In genomic region chr17:79355271-79355991, GRCm38 (mm10) we compare ENCODE assay signal across 8 mouse cellular contexts. TPM values are rescaled to one million over a fixed set of nuclear protein-coding genes. Genes with fewer than 3 reads are reported as not detected.
DNase-seq lines count a peak whose midpoint lies in the region; ATAC-seq lines count a peak whose summit lies in the region.

No protein-coding gene starts in this region.

- peak overlapping the region; percentile 68 for H3K4me3 ChIP-seq in intestine, embryonic 14.5 days (ENCODE audit: low read depth, low read length)

- peak overlapping the region; percentile 100 for H3K4me2 ChIP-seq in intestine, embryonic 14.5 days (ENCODE audit: low read length)

- H3K9ac ChIP-seq in intestine, embryonic 14.5 days (ENCODE audit: low read length): peak overlapping the region; percentile 69

- peak; percentile 61 for ATAC-seq in intestine, embryonic 14.5 days (replicated peaks; ENCODE audit: low FRiP score, low TSS enrichment, low read depth)

- WGBS in intestine, embryonic 14.5 days: under 1% methylated on average over 56 of the region's 59 CpGs

- peak; percentile 55 to 59 for DNase-seq in adrenal gland, adult 18-20 months (ENCODE audit: low spot score in 2 of 2)
- peak; percentile 74 for DNase-seq in embryo, embryonic 10 days (ENCODE audit: low spot score)
- peak; percentile 69 for DNase-seq in gastrocnemius, postnatal 10 days
- peak; percentile 89 for DNase-seq in intestine, embryonic 14.5 days (ENCODE audit: low spot score)
- peak; percentile 80 to 81 for DNase-seq in left cerebral cortex, postnatal 36 days (ENCODE audit: low spot score in 2 of 2)
- DNase-seq in mesoderm, embryonic 11.5 days (ENCODE audit: low read depth, low spot score): peak; percentile 89
- peak; percentile 81 for DNase-seq in right cerebral cortex, postnatal 25 days
- peak; percentile 57 to 68 for DNase-seq in urinary bladder, postnatal 4 days (ENCODE audit: low spot score in 2 of 2)

- peaks cover 20% of the 10 kb centered on the region for H3K27me3 ChIP-seq in intestine, embryonic 14.5 days (replicated peaks; ENCODE audit: control insufficient read depth, insufficient read depth, low read length)

- H3K36me3 ChIP-seq in intestine, embryonic 14.5 days (ENCODE audit: control insufficient read depth, insufficient read depth, low read length): no peaks in the 10 kb centered on the region

- intact Hi-C loops in left cerebral cortex, postnatal 36 days (cut with DNase I): loop anchor here (5.0 to 10.0 kb wide), 3 partner anchors 123 to 241 kb away; no protein-coding TSS in a partner anchor

- H3K9me3 ChIP-seq in intestine, embryonic 14.5 days (ENCODE audit: control insufficient read depth, low read length): no peaks in the 10 kb centered on the region

- peak overlapping the region; percentile 81 for H3K27ac ChIP-seq in intestine, embryonic 14.5 days (ENCODE audit: low read depth)

- H3K4me1 ChIP-seq in intestine, embryonic 14.5 days (replicated peaks; ENCODE audit: control insufficient read depth, insufficient read depth, low read length): no peaks in the 10 kb centered on the region; the same call in 1 of the 2 replicates

RNA-seq across cellular contexts. Expression of gene Cdc42ep3, which starts 0.5 kb away (rescaled TPM):
- total RNA-seq in adrenal gland, adult 18-20 months (2021): 10 to 100 TPM in 1 of 2 experiments, 1 to 10 TPM in 1; 9.0 to 11.2 TPM
- 10 to 100 TPM; 35.2 to 36.8 TPM for total RNA-seq in gastrocnemius, postnatal 10 days (2021)
- 51.3 and 55.0 TPM in 2 replicates for polyA plus RNA-seq in intestine, embryonic 14.5 days (2014; fragmentation: Nextera tagmentation; extraction: Ambion mirVana)
- total RNA-seq in left cerebral cortex, postnatal 36 days (2021): 10 to 100 TPM; 17.3 to 19.5 TPM

Comparison
In these comparisons a context has a peak if more than half of its experiments do, and no peak if none do; other contexts are left out.
1. Peak in every context shown above with its lines: DNase-seq, ATAC-seq, H3K4me3 ChIP-seq and H3K27ac ChIP-seq.